ENCODE assay signal across 23 mouse cellular contexts in genomic region chr10:37692851-37693250, GRCm38 (mm10).
DNase-seq lines count a peak whose midpoint lies in the region; ATAC-seq and TF ChIP-seq lines count a peak whose summit lies in the region.
"Had no signal": no experiment of that assay in that cellular context is flagged by ENCODE, and none has a peak within 500 bp of the region (broad histone marks: within the 10 kb centered on the region; RNA-seq: fewer than 3 reads in every experiment).

No protein-coding gene starts in this region.

- no peaks in the 10 kb centered on the region for H3K27me3 ChIP-seq in hindbrain, postnatal 0 days (ENCODE audit: insufficient read depth, low read length)
- H3K27me3 ChIP-seq in hindbrain, embryonic 12.5 days: no peaks in the 10 kb centered on the region
- H3K27me3 ChIP-seq in midbrain, postnatal 0 days (ENCODE audit: insufficient read depth, low read length): no peaks in the 10 kb centered on the region
- no peaks in the 10 kb centered on the region for H3K27me3 ChIP-seq in midbrain, embryonic 15.5 days (replicated peaks)
- H3K27me3 ChIP-seq: embryonic facial prominence, embryonic 13.5 days; forebrain, embryonic 13.5 days had no signal

- no peaks in the 10 kb centered on the region for H3K36me3 ChIP-seq in hindbrain, postnatal 0 days (ENCODE audit: insufficient read depth, low read length)
- no peaks in the 10 kb centered on the region for H3K36me3 ChIP-seq in hindbrain, embryonic 12.5 days
- H3K36me3 ChIP-seq in midbrain, postnatal 0 days (ENCODE audit: insufficient read depth, low read length): no peaks in the 10 kb centered on the region
- H3K36me3 ChIP-seq in midbrain, embryonic 15.5 days (replicated peaks): no peaks in the 10 kb centered on the region
- H3K36me3 ChIP-seq: embryonic facial prominence, embryonic 10.5 days; embryonic facial prominence, embryonic 13.5 days; forebrain, embryonic 10.5 days had no signal

- no peak for TF ChIP-seq CTCF in hindbrain, postnatal 0 days (IDR thresholded peaks at IDR 0.05; ENCODE audit: low read depth)
- no peak for TF ChIP-seq CTCF in midbrain, postnatal 0 days (IDR thresholded peaks at IDR 0.05)

- H3K4me1 ChIP-seq in hindbrain, postnatal 0 days (ENCODE audit: insufficient read depth, low read length): peaks cover 8% of the 10 kb centered on the region; the same call in 1 of the 2 replicates
- no peaks in the 10 kb centered on the region for H3K4me1 ChIP-seq in hindbrain, embryonic 12.5 days
- no peaks in the 10 kb centered on the region for H3K4me1 ChIP-seq in midbrain, postnatal 0 days (ENCODE audit: insufficient read depth, low read length)
- H3K4me1 ChIP-seq in midbrain, embryonic 15.5 days: peaks cover 6% of the 10 kb centered on the region; the same call in 1 of the 2 replicates
- H3K4me1 ChIP-seq: embryonic facial prominence, embryonic 10.5 days; embryonic facial prominence, embryonic 13.5 days; forebrain, embryonic 10.5 days had no signal

- no peak overlapping the region for H3K4me3 ChIP-seq in hindbrain, postnatal 0 days (ENCODE audit: low read length)
- H3K4me3 ChIP-seq in hindbrain, embryonic 12.5 days: no peak overlapping the region
- H3K4me3 ChIP-seq in midbrain, postnatal 0 days (ENCODE audit: low read depth, low read length): no peak overlapping the region
- no peak overlapping the region for H3K4me3 ChIP-seq in midbrain, embryonic 15.5 days
- H3K4me3 ChIP-seq: embryonic facial prominence, embryonic 10.5 days; embryonic facial prominence, embryonic 13.5 days; forebrain, embryonic 10.5 days; forebrain, embryonic 13.5 days had no signal

- DNase-seq in hindbrain, postnatal 0 days (ENCODE audit: low spot score): no peak
- no peak for DNase-seq in midbrain, postnatal 0 days (ENCODE audit: low spot score)
- peak; percentile 59 for DNase-seq in NIH3T3 (ENCODE audit: low read depth)
- DNase-seq in heart, adult 18-20 months: no peak
- DNase-seq: adrenal gland, adult 2 months; adrenal gland, postnatal 14 days; cerebellum, adult 11-12 months; cerebellum, adult 8-10 months; cerebellum, postnatal 10 days; cerebellum, postnatal 36 days; embryo, embryonic 11 days; gastrocnemius, postnatal 10 days; gastrocnemius, postnatal 36 days had no signal

- H3K9ac ChIP-seq in hindbrain, postnatal 0 days (replicated peaks; ENCODE audit: low read length): no peak overlapping the region
- no peak overlapping the region for H3K9ac ChIP-seq in hindbrain, embryonic 12.5 days
- no peak overlapping the region for H3K9ac ChIP-seq in midbrain, postnatal 0 days (replicated peaks; ENCODE audit: low read length, poor library complexity, severe bottlenecking)
- no peak overlapping the region for H3K9ac ChIP-seq in midbrain, embryonic 15.5 days
- H3K9ac ChIP-seq: embryonic facial prominence, embryonic 13.5 days; forebrain, embryonic 13.5 days had no signal

- no peaks in the 10 kb centered on the region for H3K9me3 ChIP-seq in hindbrain, postnatal 0 days (ENCODE audit: low read length)
- H3K9me3 ChIP-seq in hindbrain, embryonic 12.5 days (replicated peaks): no peaks in the 10 kb centered on the region
- no peaks in the 10 kb centered on the region for H3K9me3 ChIP-seq in midbrain, postnatal 0 days (ENCODE audit: low read length)
- no peaks in the 10 kb centered on the region for H3K9me3 ChIP-seq in midbrain, embryonic 15.5 days
- H3K9me3 ChIP-seq: embryonic facial prominence, embryonic 10.5 days; embryonic facial prominence, embryonic 13.5 days; forebrain, embryonic 10.5 days; forebrain, embryonic 13.5 days had no signal

- no peak overlapping the region for H3K4me2 ChIP-seq in hindbrain, postnatal 0 days (ENCODE audit: low read depth, low read length)
- no peak overlapping the region for H3K4me2 ChIP-seq in hindbrain, embryonic 12.5 days (replicated peaks)
- H3K4me2 ChIP-seq in midbrain, postnatal 0 days (ENCODE audit: low read depth, low read length, poor library complexity, severe bottlenecking): no peak overlapping the region
- no peak overlapping the region for H3K4me2 ChIP-seq in midbrain, embryonic 15.5 days
- H3K4me2 ChIP-seq: embryonic facial prominence, embryonic 13.5 days; forebrain, embryonic 13.5 days; heart, embryonic 11.5 days had no signal

- peak overlapping the region; percentile 68 for H3K27ac ChIP-seq in hindbrain, postnatal 0 days
- no peak overlapping the region for H3K27ac ChIP-seq in hindbrain, embryonic 12.5 days
- H3K27ac ChIP-seq in midbrain, postnatal 0 days (ENCODE audit: low read depth, low read length): 0 out of 2 replicates have a peak overlapping the region, but pooled peaks have one; percentile 19
- no peak overlapping the region for H3K27ac ChIP-seq in midbrain, embryonic 15.5 days
- H3K27ac ChIP-seq: embryonic facial prominence, embryonic 10.5 days; embryonic facial prominence, embryonic 13.5 days; forebrain, embryonic 10.5 days; forebrain, embryonic 13.5 days had no signal

- ATAC-seq in hindbrain, postnatal 0 days: no peak
- no peak for ATAC-seq in hindbrain, embryonic 12.5 days (ENCODE audit: low FRiP score)
- ATAC-seq in midbrain, postnatal 0 days (ENCODE audit: low FRiP score): no peak
- ATAC-seq in midbrain, embryonic 15.5 days (replicated peaks): no peak
- no peak for ATAC-seq in monocyte, adult 5-6 weeks (replicated peaks; ENCODE audit: insufficient number of reproducible peaks, low FRiP score, low TSS enrichment, poor library complexity, severe bottlenecking)
- ATAC-seq: forebrain, embryonic 13.5 days; forebrain, embryonic 16.5 days; intestine, postnatal 0 days had no signal

Comparison
In these comparisons a context has a peak if more than half of its experiments do, and no peak if none do; other contexts are left out.
1. H3K27ac ChIP-seq: peak in hindbrain, postnatal 0 days (single experiment) and midbrain, postnatal 0 days (single experiment); none in hindbrain, embryonic 12.5 days (single experiment) and midbrain, embryonic 15.5 days (single experiment).